8 mouse cellular contexts compared by ENCODE assay signal in the genomic region with DNA sequence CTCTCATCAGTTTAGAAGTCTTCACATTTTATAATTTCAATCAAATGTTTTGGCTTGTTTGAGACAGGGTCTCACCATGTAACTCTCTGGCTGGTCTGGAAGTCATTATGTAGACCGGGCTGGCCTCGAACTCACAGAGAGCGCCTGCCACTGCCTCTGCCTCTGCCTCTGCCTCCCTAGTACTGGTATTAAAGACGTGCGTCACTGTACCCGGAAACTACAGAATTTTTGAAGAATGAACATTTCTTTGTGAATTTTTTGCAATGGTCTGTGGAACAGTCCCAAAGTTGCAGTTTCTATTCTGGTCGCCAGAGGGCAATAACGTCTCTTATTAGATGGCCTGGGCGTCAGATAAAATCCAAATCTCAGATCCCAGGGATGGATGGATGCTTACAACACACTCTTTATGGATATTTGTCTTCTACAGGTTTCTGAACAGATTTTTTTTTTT. TPM values are rescaled to one million over a fixed set of nuclear protein-coding genes. Genes with fewer than 3 reads are reported as not detected.
DNase-seq lines count a peak whose midpoint lies in the region; ATAC-seq and TF ChIP-seq lines count a peak whose summit lies in the region.

No protein-coding gene starts in this region.

- ATAC-seq in heart, embryonic 16.5 days (replicated peaks; ENCODE audit: extremely low read depth, insufficient read depth, low FRiP score) = peak; percentile 2; the same call in 1 of the 2 replicates
- ATAC-seq in liver, postnatal 0 days = peak; percentile 3
- ATAC-seq in neutrophil, adult 5-6 weeks (ENCODE audit: extremely low read depth, insufficient number of reproducible peaks, low FRiP score, poor library complexity, severe bottlenecking) = peak; percentile 10

- H3K36me3 ChIP-seq in heart, embryonic 16.5 days (ENCODE audit: control insufficient read depth, insufficient read depth) = 0 out of 2 replicates have a peak, but pooled peaks cover 7% of the 10 kb centered on the region
- H3K36me3 ChIP-seq in liver, postnatal 0 days (replicated peaks; ENCODE audit: insufficient read depth, low read length) = peaks cover 13% of the 10 kb centered on the region

- no peak for TF ChIP-seq CTCF in embryonic fibroblast, embryonic 13.5 days (IDR thresholded peaks at IDR 0.05; ENCODE audit: borderline replicate concordance, insufficient read depth, low read length)
- peak; percentile 83 for TF ChIP-seq CTCF in liver, postnatal 0 days (IDR thresholded peaks at IDR 0.05; ENCODE audit: low read depth)

- TF ChIP-seq POLR2A in embryonic fibroblast, embryonic 13.5 days (IDR thresholded peaks at IDR 0.05; ENCODE audit: low read depth, low read length) = no peak

- DNase-seq in CD8-positive naive resting alpha-beta T cell, adult 2 months (ENCODE audit: low read depth in 2 of 2, low spot score in 2 of 2) = peak; percentile 83 to 88
- DNase-seq in adrenal gland, postnatal 25 days = peak; percentile 55
- DNase-seq in kidney, postnatal 4 days = peak; percentile 84 to 89
- DNase-seq in liver, postnatal 0 days = peak; percentile 84
- peak; percentile 85 for DNase-seq in thymus, postnatal 14 days

- peak overlapping the region; percentile 87 for H3K27ac ChIP-seq in embryonic fibroblast, embryonic 13.5 days (ENCODE audit: insufficient read depth, low read length)
- H3K27ac ChIP-seq in heart, embryonic 16.5 days (ENCODE audit: low read length) = peak overlapping the region; percentile 91
- peak overlapping the region; percentile 94 for H3K27ac ChIP-seq in liver, postnatal 0 days (ENCODE audit: low read depth)

- H3K4me1 ChIP-seq in embryonic fibroblast, embryonic 13.5 days (ENCODE audit: control insufficient read depth, insufficient read depth, low read length) = peaks cover 13% of the 10 kb centered on the region; the same call in 1 of the 2 replicates
- H3K4me1 ChIP-seq in heart, embryonic 16.5 days (ENCODE audit: control insufficient read depth, insufficient read depth, low read length) = peaks cover 39% of the 10 kb centered on the region
- peaks cover 47% of the 10 kb centered on the region for H3K4me1 ChIP-seq in liver, postnatal 0 days (ENCODE audit: insufficient read depth)

- peak overlapping the region; percentile 91 for H3K4me2 ChIP-seq in heart, embryonic 16.5 days (ENCODE audit: low read depth, low read length)
- peak overlapping the region; percentile 96 for H3K4me2 ChIP-seq in liver, postnatal 0 days (ENCODE audit: low read depth, low read length)

- peak overlapping the region; percentile 72 for H3K9ac ChIP-seq in heart, embryonic 16.5 days (ENCODE audit: low read length)
- H3K9ac ChIP-seq in liver, postnatal 0 days (replicated peaks) = 0 out of 2 replicates have a peak overlapping the region, but pooled peaks have one; percentile 5

- no peak for TF ChIP-seq EP300 in liver, postnatal 0 days (IDR thresholded peaks at IDR 0.05; ENCODE audit: low read depth)

- WGBS in heart, embryonic 16.5 days = under 1% methylated on average over 9 of the region's 9 CpGs
- WGBS in liver, postnatal 0 days (ENCODE audit: insufficient replicate concordance) = 1% methylated on average over 9 of the region's 9 CpGs

- peak overlapping the region; percentile 17; the same call in 1 of the 2 replicates for H3K4me3 ChIP-seq in embryonic fibroblast, embryonic 13.5 days (ENCODE audit: insufficient read depth, low read length)
- H3K4me3 ChIP-seq in heart, embryonic 16.5 days (ENCODE audit: low read length) = peak overlapping the region; percentile 82
- peak overlapping the region; percentile 82 for H3K4me3 ChIP-seq in liver, postnatal 0 days (ENCODE audit: low read depth, low read length)

- H3K27me3 ChIP-seq in heart, embryonic 16.5 days (ENCODE audit: control insufficient read depth, insufficient read depth, low read length) = no peaks in the 10 kb centered on the region
- no peaks in the 10 kb centered on the region for H3K27me3 ChIP-seq in liver, postnatal 0 days (ENCODE audit: insufficient read depth, low read length)

- H3K9me3 ChIP-seq in heart, embryonic 16.5 days (replicated peaks; ENCODE audit: control insufficient read depth, low read length) = no peaks in the 10 kb centered on the region
- no peaks in the 10 kb centered on the region for H3K9me3 ChIP-seq in liver, postnatal 0 days (ENCODE audit: low read length)

RNA-seq across cellular contexts. Expression of gene Plekhg2, which starts 0.8 kb away (rescaled TPM):
- total RNA-seq in adrenal gland, postnatal 25 days (2021) = 25.1 and 27.0 TPM in 2 replicates
- polyA plus RNA-seq in embryonic fibroblast, embryonic 13.5 days (2011; ENCODE audit: insufficient read length, low read depth, missing spikeins) = 66.5 and 68.5 TPM in 2 replicates
- polyA plus RNA-seq in heart, embryonic 16.5 days (2015; fragmentation: Nextera tagmentation; extraction: Ambion mirVana) = 35.8 and 41.8 TPM in 2 replicates
- 2.8 and 3.9 TPM in 2 replicates for polyA plus RNA-seq in liver, postnatal 0 days (2015; fragmentation: Nextera tagmentation; extraction: Ambion mirVana)
- 32.6 and 39.7 TPM in 2 replicates for total RNA-seq in neutrophil, adult 5-6 weeks (2017)

RNA-seq across cellular contexts. Expression of gene Zfp36, which starts 6.9 kb away (rescaled TPM):
- total RNA-seq in adrenal gland, postnatal 25 days (2021) = 14.8 and 16.1 TPM in 2 replicates
- 23.4 and 27.4 TPM in 2 replicates for polyA plus RNA-seq in embryonic fibroblast, embryonic 13.5 days (2011; ENCODE audit: insufficient read length, low read depth, missing spikeins)
- 15.4 and 18.5 TPM in 2 replicates for polyA plus RNA-seq in heart, embryonic 16.5 days (2015; fragmentation: Nextera tagmentation; extraction: Ambion mirVana)
- polyA plus RNA-seq in liver, postnatal 0 days (2015; fragmentation: Nextera tagmentation; extraction: Ambion mirVana) = 13.5 and 21.1 TPM in 2 replicates
- total RNA-seq in neutrophil, adult 5-6 weeks (2017) = 496 and 563 TPM in 2 replicates

RNA-seq across cellular contexts. Expression of gene Med29, which starts 19.4 kb away (rescaled TPM):
- total RNA-seq in adrenal gland, postnatal 25 days (2021) = 31.3 and 34.4 TPM in 2 replicates
- polyA plus RNA-seq in embryonic fibroblast, embryonic 13.5 days (2011; ENCODE audit: insufficient read length, low read depth, missing spikeins) = 18.2 and 19.4 TPM in 2 replicates
- 41.3 and 50.1 TPM in 2 replicates for polyA plus RNA-seq in heart, embryonic 16.5 days (2015; fragmentation: Nextera tagmentation; extraction: Ambion mirVana)
- 18.0 and 18.6 TPM in 2 replicates for polyA plus RNA-seq in liver, postnatal 0 days (2015; fragmentation: Nextera tagmentation; extraction: Ambion mirVana)
- 9.1 and 9.8 TPM in 2 replicates for total RNA-seq in neutrophil, adult 5-6 weeks (2017)

RNA-seq across cellular contexts. Expression of gene Paf1, which starts 19.6 kb away (rescaled TPM):
- 80.7 and 92.7 TPM in 2 replicates for total RNA-seq in adrenal gland, postnatal 25 days (2021)
- polyA plus RNA-seq in embryonic fibroblast, embryonic 13.5 days (2011; ENCODE audit: insufficient read length, low read depth, missing spikeins) = 73.5 and 82.5 TPM in 2 replicates
- 78.9 and 79.9 TPM in 2 replicates for polyA plus RNA-seq in heart, embryonic 16.5 days (2015; fragmentation: Nextera tagmentation; extraction: Ambion mirVana)
- 16.9 and 21.1 TPM in 2 replicates for polyA plus RNA-seq in liver, postnatal 0 days (2015; fragmentation: Nextera tagmentation; extraction: Ambion mirVana)
- total RNA-seq in neutrophil, adult 5-6 weeks (2017) = 218 and 230 TPM in 2 replicates

RNA-seq across cellular contexts. Expression of gene Rps16, which starts 22.7 kb away (rescaled TPM):
- total RNA-seq in adrenal gland, postnatal 25 days (2021) = 820 and 1,029 TPM in 2 replicates
- 997 and 1,079 TPM in 2 replicates for polyA plus RNA-seq in embryonic fibroblast, embryonic 13.5 days (2011; ENCODE audit: insufficient read length, low read depth, missing spikeins)
- polyA plus RNA-seq in heart, embryonic 16.5 days (2015; fragmentation: Nextera tagmentation; extraction: Ambion mirVana) = 506 and 555 TPM in 2 replicates
- polyA plus RNA-seq in liver, postnatal 0 days (2015; fragmentation: Nextera tagmentation; extraction: Ambion mirVana) = 653 and 673 TPM in 2 replicates
- 700 and 800 TPM in 2 replicates for total RNA-seq in neutrophil, adult 5-6 weeks (2017)

Comparison
In these comparisons a context has a peak if more than half of its experiments do, and no peak if none do; other contexts are left out.
1. Peak in every context shown above with its lines: DNase-seq, ATAC-seq, H3K4me3 ChIP-seq and H3K27ac ChIP-seq.
2. H3K4me3 ChIP-seq: peak in every context shown above with its lines; median percentile 82 in heart, embryonic 16.5 days; 82 in liver, postnatal 0 days; 17 in embryonic fibroblast, embryonic 13.5 days.